Mouse (Mus musculus) limb, embryonic 14.5 days (tissue): ENCODE data around the gene Map6. TPM values are rescaled to one million over a fixed set of nuclear protein-coding genes. Genes with fewer than 3 reads are reported as not detected.

Experiments used
- ATAC-seq: fragments of 200-750 bp; cut with Nextera tagmentation; 2 replicates; pipeline ENCODE4 v1.8.0; 2017; ENCODE audit warnings: low read depth, moderate number of reproducible peaks, moderate TSS enrichment; ENCODE audit not compliant: low FRiP score
- DNase-seq: peaks from one replicate; pipeline ENCODE4 v3.0.0-alpha.2; 2015; ENCODE audit warnings: low spot score
- H3K27ac ChIP-seq: fragments of 300-500 bp; sonication (generic); replicated peaks from 2 replicates; pipeline ENCODE4 v1.5.1; 2014; ENCODE audit warnings: low read depth, mild to moderate bottlenecking, low read length, moderate library complexity, mixed read lengths
- H3K27me3 ChIP-seq: fragments of 300-500 bp; sonication (generic); 2 replicates; pipeline ENCODE4 v1.6.1; 2014; ENCODE audit warnings: low read length, mixed read lengths; ENCODE audit not compliant: control insufficient read depth, insufficient read depth
- H3K36me3 ChIP-seq: fragments of 300-500 bp; sonication (generic); 2 replicates; pipeline ENCODE4 v1.6.1; 2014; ENCODE audit warnings: mild to moderate bottlenecking, low read length, moderate library complexity, mixed read lengths; ENCODE audit not compliant: control insufficient read depth, insufficient read depth
- H3K4me1 ChIP-seq: fragments of 300-500 bp; sonication (generic); 2 replicates; pipeline ENCODE4 v1.6.1; 2014; ENCODE audit warnings: antibody characterized with exemption, low read length, mixed read lengths; ENCODE audit not compliant: control insufficient read depth, insufficient read depth
- H3K4me2 ChIP-seq: fragments of 300-500 bp; sonication (generic); replicated peaks from 2 replicates; pipeline ENCODE4 v1.6.1; 2014; ENCODE audit warnings: low read depth, mild to moderate bottlenecking, low read length, moderate library complexity; ENCODE audit not compliant: severe bottlenecking
- H3K4me3 ChIP-seq: fragments of 300-500 bp; sonication (generic); replicated peaks from 2 replicates; pipeline ENCODE4 v1.5.1; 2014; ENCODE audit warnings: low read length
- H3K9ac ChIP-seq: fragments of 300-500 bp; sonication (generic); 2 replicates; pipeline ENCODE4 v1.6.1; 2014; ENCODE audit warnings: mild to moderate bottlenecking, low read depth, low read length, moderate library complexity; ENCODE audit not compliant: severe bottlenecking
- H3K9me3 ChIP-seq: fragments of 300-500 bp; sonication (generic); 2 replicates; pipeline ENCODE4 v1.6.1; 2016; ENCODE audit warnings: low read length; ENCODE audit not compliant: control insufficient read depth
- POLR2A ChIP-seq: fragments of 200-500 bp; IDR thresholded peaks from 2 replicates; pipeline ENCODE4 v1.8.0; 2012; ENCODE audit warnings: inconsistent platforms, mild to moderate bottlenecking, moderate library complexity, borderline replicate concordance; ENCODE audit not compliant: insufficient read depth, insufficient read length; ENCODE audit errors: extremely low read depth
- WGBS: fragments of 180-500 bp; shearing (Covaris S2); extraction: QIAGEN DNeasy Blood & Tissue Kit; methylation state at CpG from one replicate; pipeline ENCODE4 v1.1.7; 2014; 5-methylcytosine and 5-hydroxymethylcytosine counted together
- polyA plus RNA-seq, 2 experiments: library from polyadenylated mRNA; depleted of rRNA in 1 of 2; stranded (reverse) in 1 of 2; unstranded in 1 of 2; fragments of >200 nt; fragmentation: Nextera tagmentation in 1 of 2; extraction: Ambion mirVana in 1 of 2; gene quantifications; 2 replicates each; pipeline versions ENCODE4 v1.2.1 to v1.2.3; 2012 to 2014

Gene Map6
- polyA plus RNA-seq, 2 experiments: 3.5 to 6.3 TPM

- WGBS: 87% methylated on average over 2 of the region's 2 CpGs
- peaks cover 3% of the 10 kb centered on the region; the same call in 1 of the 2 replicates for H3K4me1 ChIP-seq
- no peak for ATAC-seq
Observed at GRCm38 (mm10) chr7:99294198-99294780, 27.0 kb downstream of the Map6 start.

GRCm38 (mm10) chr7:99295104-99295503, 27.9 kb downstream of the Map6 start:
- ATAC-seq: peak; percentile 57; the same call in 1 of the 2 replicates
- Histone ChIP-seq H3K9me3 (no peaks in the 10 kb centered on the region), H3K36me3 (no peaks in the 10 kb centered on the region), H3K9ac (no peak overlapping the region), H3K4me2 (no peak overlapping the region), H3K27me3 (no peaks in the 10 kb centered on the region), H3K27ac (no peak overlapping the region), H3K4me1 (peaks cover 1% of the 10 kb centered on the region; the same call in 1 of the 2 replicates), H3K4me3 (no peak overlapping the region)
- TF ChIP-seq POLR2A: no peak
- WGBS: 74% methylated on average over 8 of the region's 8 CpGs
- peak; percentile 44 for DNase-seq

More at GRCm38 (mm10) chr7:99294198-99294780, 27.0 kb downstream of the Map6 start:
- H3K36me3 ChIP-seq: no peaks in the 10 kb centered on the region
- no peaks in the 10 kb centered on the region for H3K27me3 ChIP-seq
- H3K27ac ChIP-seq: no peak overlapping the region
- H3K4me3 ChIP-seq: no peak overlapping the region
- H3K4me2 ChIP-seq: no peak overlapping the region
- H3K9me3 ChIP-seq: no peaks in the 10 kb centered on the region
- H3K9ac ChIP-seq: no peak overlapping the region
- TF ChIP-seq POLR2A: no peak
- no peak for DNase-seq

- H3K4me1 ChIP-seq: no peaks in the 10 kb centered on the region
- no peaks in the 10 kb centered on the region for H3K9me3 ChIP-seq
- H3K4me2 ChIP-seq: no peak overlapping the region
- DNase-seq (no peak), ATAC-seq (no peak)
- H3K27ac ChIP-seq: no peak overlapping the region
- no peaks in the 10 kb centered on the region for H3K36me3 ChIP-seq
- WGBS: 31% methylated on average over 3 of the region's 3 CpGs
- H3K9ac ChIP-seq: no peak overlapping the region
- no peak for TF ChIP-seq POLR2A
- no peaks in the 10 kb centered on the region for H3K27me3 ChIP-seq
- H3K4me3 ChIP-seq: no peak overlapping the region
Observed at GRCm38 (mm10) chr7:99300650-99301175, 33.5 kb downstream of the Map6 start.

- TF ChIP-seq POLR2A: no peak
- H3K4me1 ChIP-seq: 0 out of 2 replicates have a peak, but pooled peaks cover 3% of the 10 kb centered on the region
- H3K9me3 ChIP-seq: no peaks in the 10 kb centered on the region
- no peak overlapping the region for H3K27ac ChIP-seq
- ATAC-seq (no peak), DNase-seq (no peak)
- H3K9ac ChIP-seq: no peak overlapping the region
- no peak overlapping the region for H3K4me3 ChIP-seq
- H3K27me3 ChIP-seq: no peaks in the 10 kb centered on the region
- H3K36me3 ChIP-seq: no peaks in the 10 kb centered on the region
- no peak overlapping the region for H3K4me2 ChIP-seq
- WGBS: 52% methylated on average over 6 of the region's 6 CpGs
Observed at GRCm38 (mm10) chr7:99304029-99304428, 36.8 kb downstream of the Map6 start.

GRCm38 (mm10) chr7:99304949-99305372, 37.7 kb downstream of the Map6 start:
- Histone ChIP-seq H3K27me3 (no peaks in the 10 kb centered on the region), H3K4me3 (no peak overlapping the region), H3K4me2 (no peak overlapping the region), H3K9ac (no peak overlapping the region), H3K27ac (no peak overlapping the region), H3K9me3 (no peaks in the 10 kb centered on the region), H3K36me3 (no peaks in the 10 kb centered on the region), H3K4me1 (0 out of 2 replicates have a peak, but pooled peaks cover 3% of the 10 kb centered on the region)
- DNase-seq (no peak), ATAC-seq (0 out of 2 replicates have a peak, but pooled peaks have one; percentile 37)
- no peak for TF ChIP-seq POLR2A
- WGBS: 63% methylated on average over 5 of the region's 5 CpGs

- DNase-seq: no peak
- H3K36me3 ChIP-seq: no peaks in the 10 kb centered on the region
- 93% methylated on average over 4 of the region's 4 CpGs for WGBS
- H3K9me3 ChIP-seq: no peaks in the 10 kb centered on the region
- no peak for ATAC-seq
- H3K27me3 ChIP-seq: no peaks in the 10 kb centered on the region
- no peak overlapping the region for H3K9ac ChIP-seq
- H3K4me1 ChIP-seq: 0 out of 2 replicates have a peak, but pooled peaks cover 3% of the 10 kb centered on the region
- no peak overlapping the region for H3K4me3 ChIP-seq
- no peak for TF ChIP-seq POLR2A
- H3K27ac ChIP-seq: no peak overlapping the region
- H3K4me2 ChIP-seq: no peak overlapping the region
Observed at GRCm38 (mm10) chr7:99305688-99306087, 38.4 kb downstream of the Map6 start.
